Mouse (Mus musculus): ENCODE data around the gene M1ap. TPM values are rescaled to one million over a fixed set of nuclear protein-coding genes. Genes with fewer than 3 reads are reported as not detected.

The M1ap gene
- total and polyA plus RNA-seq, 3 experiments: 2.4 to 6.4 (median 3.9) TPM

Other genes starting within 250 kb of the M1ap start
Only the 20 nearest of the 21 such genes appear.
- 127 and 149 TPM in 2 replicates for gene Hk2, start 172.4 kb upstream of the M1ap start, total RNA-seq (2012; rRNA removed)
- gene Hk2, start 172.4 kb upstream of the M1ap start, total RNA-seq (2014; rRNA removed): 56.0 and 64.2 TPM in 2 replicates
- 68.4 and 75.3 TPM in 2 replicates for gene Hk2, start 172.4 kb upstream of the M1ap start, polyA plus RNA-seq (2012; ENCODE audit: insufficient read length, low read depth)
- gene Sema4f, start 7.1 kb upstream of the M1ap start, total RNA-seq (2012; rRNA removed): 0.04 TPM in 1 of 2 replicates, not detected in the other
- not detected in 2 replicates for gene Sema4f, start 7.1 kb upstream of the M1ap start, total RNA-seq (2014; rRNA removed)
- gene Sema4f, start 7.1 kb upstream of the M1ap start, polyA plus RNA-seq (2012; ENCODE audit: insufficient read length, low read depth): not detected in 2 replicates
- 33.2 and 34.7 TPM in 2 replicates for gene Dok1, start 86.6 kb downstream of the M1ap start, total RNA-seq (2012; rRNA removed)
- gene Dok1, start 86.6 kb downstream of the M1ap start, total RNA-seq (2014; rRNA removed): 21.3 and 21.4 TPM in 2 replicates
- 23.8 and 24.6 TPM in 2 replicates for gene Dok1, start 86.6 kb downstream of the M1ap start, polyA plus RNA-seq (2012; ENCODE audit: insufficient read length, low read depth)
- 0.93 and 1.0 TPM in 2 replicates for gene Loxl3, start 87.3 kb downstream of the M1ap start, total RNA-seq (2012; rRNA removed)
- gene Loxl3, start 87.3 kb downstream of the M1ap start, total RNA-seq (2014; rRNA removed): 0.05 TPM in 1 of 2 replicates, not detected in the other
- 0.74 and 1.0 TPM in 2 replicates for gene Loxl3, start 87.3 kb downstream of the M1ap start, polyA plus RNA-seq (2012; ENCODE audit: insufficient read length, low read depth)
- 235 and 240 TPM in 2 replicates for gene Aup1, start 107.6 kb downstream of the M1ap start, total RNA-seq (2012; rRNA removed)
- gene Aup1, start 107.6 kb downstream of the M1ap start, total RNA-seq (2014; rRNA removed): 108 and 119 TPM in 2 replicates
- gene Aup1, start 107.6 kb downstream of the M1ap start, polyA plus RNA-seq (2012; ENCODE audit: insufficient read length, low read depth): 284 and 324 TPM in 2 replicates
- gene Htra2, start 108.4 kb downstream of the M1ap start, total RNA-seq (2012; rRNA removed): 113 and 128 TPM in 2 replicates
- gene Htra2, start 108.4 kb downstream of the M1ap start, total RNA-seq (2014; rRNA removed): 131 and 137 TPM in 2 replicates
- 154 and 185 TPM in 2 replicates for gene Htra2, start 108.4 kb downstream of the M1ap start, polyA plus RNA-seq (2012; ENCODE audit: insufficient read length, low read depth)
- 2.2 and 2.7 TPM in 2 replicates for gene Dqx1, start 110.9 kb downstream of the M1ap start, total RNA-seq (2012; rRNA removed)
- gene Dqx1, start 110.9 kb downstream of the M1ap start, total RNA-seq (2014; rRNA removed): 0.99 and 1.3 TPM in 2 replicates
- gene Dqx1, start 110.9 kb downstream of the M1ap start, polyA plus RNA-seq (2012; ENCODE audit: insufficient read length, low read depth): 2.9 and 3.5 TPM in 2 replicates
- not detected in 2 replicates for gene Tlx2, start 123.4 kb downstream of the M1ap start, total RNA-seq (2012; rRNA removed)
- not detected in 2 replicates for gene Tlx2, start 123.4 kb downstream of the M1ap start, total RNA-seq (2014; rRNA removed)
- gene Tlx2, start 123.4 kb downstream of the M1ap start, polyA plus RNA-seq (2012; ENCODE audit: insufficient read length, low read depth): not detected in 2 replicates
- 14.5 and 16.6 TPM in 2 replicates for gene Pcgf1, start 131.0 kb downstream of the M1ap start, total RNA-seq (2012; rRNA removed)
- gene Pcgf1, start 131.0 kb downstream of the M1ap start, total RNA-seq (2014; rRNA removed): 12.5 and 13.7 TPM in 2 replicates
- 12.4 and 15.0 TPM in 2 replicates for gene Pcgf1, start 131.0 kb downstream of the M1ap start, polyA plus RNA-seq (2012; ENCODE audit: insufficient read length, low read depth)
- gene Lbx2, start 139.5 kb downstream of the M1ap start, total RNA-seq (2012; rRNA removed): 0.80 TPM in 1 of 2 replicates, not detected in the other
- 0.86 TPM in 1 of 2 replicates, not detected in the other for gene Lbx2, start 139.5 kb downstream of the M1ap start, total RNA-seq (2014; rRNA removed)
- 1.2 and 1.7 TPM in 2 replicates for gene Lbx2, start 139.5 kb downstream of the M1ap start, polyA plus RNA-seq (2012; ENCODE audit: insufficient read length, low read depth)
- gene Ccdc142, start 154.7 kb downstream of the M1ap start, total RNA-seq (2012; rRNA removed): 3.1 and 3.2 TPM in 2 replicates
- gene Ccdc142, start 154.7 kb downstream of the M1ap start, total RNA-seq (2014; rRNA removed): 0.38 and 0.59 TPM in 2 replicates
- 1.1 and 1.7 TPM in 2 replicates for gene Ccdc142, start 154.7 kb downstream of the M1ap start, polyA plus RNA-seq (2012; ENCODE audit: insufficient read length, low read depth)
- 1.3 and 2.1 TPM in 2 replicates for gene Gm42688, start 154.7 kb downstream of the M1ap start, total RNA-seq (2012; rRNA removed)
- 1.2 TPM in 2 replicates for gene Gm42688, start 154.7 kb downstream of the M1ap start, total RNA-seq (2014; rRNA removed)
- 1.6 and 2.0 TPM in 2 replicates for gene Gm42688, start 154.7 kb downstream of the M1ap start, polyA plus RNA-seq (2012; ENCODE audit: insufficient read length, low read depth)
- 74.0 and 83.3 TPM in 2 replicates for gene Mrpl53, start 162.1 kb downstream of the M1ap start, total RNA-seq (2012; rRNA removed)
- gene Mrpl53, start 162.1 kb downstream of the M1ap start, total RNA-seq (2014; rRNA removed): 52.2 and 54.2 TPM in 2 replicates
- gene Mrpl53, start 162.1 kb downstream of the M1ap start, polyA plus RNA-seq (2012; ENCODE audit: insufficient read length, low read depth): 52.9 and 55.5 TPM in 2 replicates
- 78.9 and 104 TPM in 2 replicates for gene Mogs, start 168.6 kb downstream of the M1ap start, total RNA-seq (2012; rRNA removed)
- gene Mogs, start 168.6 kb downstream of the M1ap start, total RNA-seq (2014; rRNA removed): 77.3 and 78.4 TPM in 2 replicates
- 53.0 and 57.2 TPM in 2 replicates for gene Mogs, start 168.6 kb downstream of the M1ap start, polyA plus RNA-seq (2012; ENCODE audit: insufficient read length, low read depth)
- gene Wbp1, start 174.7 kb downstream of the M1ap start, total RNA-seq (2012; rRNA removed): 20.4 and 24.1 TPM in 2 replicates
- 23.1 and 27.5 TPM in 2 replicates for gene Wbp1, start 174.7 kb downstream of the M1ap start, total RNA-seq (2014; rRNA removed)
- gene Wbp1, start 174.7 kb downstream of the M1ap start, polyA plus RNA-seq (2012; ENCODE audit: insufficient read length, low read depth): 16.6 and 19.3 TPM in 2 replicates
- gene Ino80b, start 178.5 kb downstream of the M1ap start, total RNA-seq (2012; rRNA removed): 26.1 and 26.9 TPM in 2 replicates
- 14.9 and 15.4 TPM in 2 replicates for gene Ino80b, start 178.5 kb downstream of the M1ap start, total RNA-seq (2014; rRNA removed)
- 30.4 and 34.2 TPM in 2 replicates for gene Ino80b, start 178.5 kb downstream of the M1ap start, polyA plus RNA-seq (2012; ENCODE audit: insufficient read length, low read depth)
- gene Rtkn, start 188.6 kb downstream of the M1ap start, total RNA-seq (2012; rRNA removed): 0.59 and 0.68 TPM in 2 replicates
- 0.54 and 1.3 TPM in 2 replicates for gene Rtkn, start 188.6 kb downstream of the M1ap start, total RNA-seq (2014; rRNA removed)
- 0.47 and 0.78 TPM in 2 replicates for gene Rtkn, start 188.6 kb downstream of the M1ap start, polyA plus RNA-seq (2012; ENCODE audit: insufficient read length, low read depth)
- 4.7 and 10.3 TPM in 2 replicates for gene Wdr54, start 209.5 kb downstream of the M1ap start, total RNA-seq (2012; rRNA removed)
- gene Wdr54, start 209.5 kb downstream of the M1ap start, total RNA-seq (2014; rRNA removed): 4.9 and 7.8 TPM in 2 replicates
- gene Wdr54, start 209.5 kb downstream of the M1ap start, polyA plus RNA-seq (2012; ENCODE audit: insufficient read length, low read depth): 1.7 and 1.9 TPM in 2 replicates
- 0.34 and 0.38 TPM in 2 replicates for gene 1700003E16Rik, start 209.5 kb downstream of the M1ap start, total RNA-seq (2012; rRNA removed)
- gene 1700003E16Rik, start 209.5 kb downstream of the M1ap start, total RNA-seq (2014; rRNA removed): not detected in 2 replicates
- gene 1700003E16Rik, start 209.5 kb downstream of the M1ap start, polyA plus RNA-seq (2012; ENCODE audit: insufficient read length, low read depth): 0.23 and 0.25 TPM in 2 replicates
- gene Dctn1, start 219.0 kb downstream of the M1ap start, total RNA-seq (2012; rRNA removed): 17.8 and 19.8 TPM in 2 replicates
- 12.2 and 12.8 TPM in 2 replicates for gene Dctn1, start 219.0 kb downstream of the M1ap start, total RNA-seq (2014; rRNA removed)
- gene Dctn1, start 219.0 kb downstream of the M1ap start, polyA plus RNA-seq (2012; ENCODE audit: insufficient read length, low read depth): 36.4 and 37.3 TPM in 2 replicates

Data from CH12.LX (cell line).